Mouse (Mus musculus): Measurements from ENCODE around the gene Reln. TPM values are rescaled to one million over a fixed set of nuclear protein-coding genes. Genes with fewer than 3 reads are reported as not detected.

Reln gene
- total RNA-seq, 2 experiments from 2014 or later = 1.7 to 1.9 TPM

DNA sequence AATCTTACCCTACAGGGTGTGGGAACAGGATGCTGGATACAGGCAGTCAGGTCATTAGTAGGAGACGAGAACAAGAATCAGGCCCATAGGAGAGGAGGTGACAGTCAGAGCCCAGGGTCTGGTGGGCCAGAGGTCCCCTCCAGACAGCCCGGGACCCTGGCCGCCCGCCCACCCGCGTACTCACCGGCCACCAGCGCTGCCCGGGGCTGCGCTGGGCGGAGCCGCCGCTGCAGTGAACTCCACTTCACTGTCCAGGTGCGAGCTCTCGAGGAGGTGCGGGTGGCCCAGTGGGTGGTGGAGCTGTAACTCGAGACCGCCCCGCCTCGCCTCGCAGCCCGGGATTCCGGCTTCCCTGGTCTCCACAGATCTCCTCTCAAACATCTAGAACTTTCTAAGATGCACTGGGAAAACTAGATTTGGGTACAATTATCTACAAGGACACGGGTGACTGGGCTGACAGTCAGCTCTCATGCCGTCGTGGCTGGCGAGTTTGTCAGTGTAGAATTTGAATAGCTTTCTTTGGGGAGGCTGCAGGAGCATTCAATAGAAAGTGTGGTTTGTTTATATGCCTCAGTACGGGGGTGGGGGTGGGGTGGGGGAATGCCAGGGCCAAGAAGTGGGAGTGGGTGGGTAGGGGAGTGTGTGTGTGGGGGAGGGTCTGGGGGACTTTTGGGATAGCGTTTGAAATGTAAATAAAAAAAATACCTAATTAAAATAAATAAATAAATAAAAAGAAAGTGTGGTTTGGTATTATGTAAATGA is 479.0 kb downstream of the Reln start, which contains the start of gene Slc26a5:
Slc26a5 (minus strand) TSS at position 259 of the 762 bp plus-strand sequence.
- no peak for DNase-seq (ENCODE audit: low spot score in 2 of 2)

- DNase-seq (ENCODE audit: low spot score in 2 of 2) = no peak
Measured at GRCm38 (mm10) chr5:21858653-21859052, 485.8 kb downstream of the Reln start.

DNA sequence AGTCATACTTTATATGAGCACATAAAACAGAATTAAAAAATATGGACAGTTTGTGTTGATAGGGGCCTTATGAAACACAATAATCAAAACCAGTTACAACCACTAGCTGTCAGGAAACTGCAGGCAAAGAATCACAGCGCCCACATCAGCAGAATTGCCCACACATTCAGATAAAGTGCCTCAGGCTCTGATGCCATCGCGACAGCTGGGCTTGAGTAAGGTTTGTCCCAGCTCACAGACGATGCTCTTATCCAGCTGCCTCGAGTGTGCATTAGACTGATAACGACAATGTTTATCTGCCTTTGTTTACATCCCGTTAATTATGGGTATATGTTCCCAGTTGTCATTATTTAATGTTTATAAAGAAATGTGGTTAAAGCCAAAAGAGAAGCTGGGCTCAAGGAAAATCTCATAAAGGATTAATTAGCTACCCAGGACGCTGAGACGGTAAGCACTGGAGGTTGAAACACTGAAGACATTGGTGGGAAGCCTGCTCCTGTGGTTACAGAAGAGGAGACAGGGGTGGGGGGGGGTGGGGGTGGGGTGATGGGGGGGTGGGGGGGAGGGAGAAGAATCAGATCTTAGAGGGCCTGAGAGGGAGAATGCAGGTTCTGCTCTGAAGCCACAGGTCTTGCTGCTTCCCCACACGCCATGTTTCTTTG is 492.7 kb downstream of the Reln start:
- no peak for DNase-seq (ENCODE audit: low spot score in 2 of 2)

DNA sequence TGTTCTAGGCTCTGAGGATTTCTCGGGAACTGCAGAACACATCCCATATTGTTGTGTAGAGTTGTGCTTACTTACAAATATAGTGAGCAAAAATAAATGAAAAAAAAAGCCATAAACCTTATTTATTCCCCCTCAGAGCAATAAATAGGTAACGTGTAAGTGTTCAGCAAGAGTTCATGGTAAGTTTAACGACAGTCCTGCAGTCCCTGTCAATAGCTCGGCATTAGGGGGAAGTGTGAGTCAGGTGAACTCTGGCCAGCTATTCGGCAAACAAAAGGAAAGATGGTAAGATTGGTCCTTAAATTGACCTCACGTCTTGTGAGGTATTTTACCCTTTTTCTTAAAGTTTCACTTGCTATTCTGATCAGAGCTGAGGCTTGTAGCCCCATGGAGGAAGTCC is 497.1 kb downstream of the Reln start:
- DNase-seq (ENCODE audit: low spot score in 2 of 2) = no peak

DNA sequence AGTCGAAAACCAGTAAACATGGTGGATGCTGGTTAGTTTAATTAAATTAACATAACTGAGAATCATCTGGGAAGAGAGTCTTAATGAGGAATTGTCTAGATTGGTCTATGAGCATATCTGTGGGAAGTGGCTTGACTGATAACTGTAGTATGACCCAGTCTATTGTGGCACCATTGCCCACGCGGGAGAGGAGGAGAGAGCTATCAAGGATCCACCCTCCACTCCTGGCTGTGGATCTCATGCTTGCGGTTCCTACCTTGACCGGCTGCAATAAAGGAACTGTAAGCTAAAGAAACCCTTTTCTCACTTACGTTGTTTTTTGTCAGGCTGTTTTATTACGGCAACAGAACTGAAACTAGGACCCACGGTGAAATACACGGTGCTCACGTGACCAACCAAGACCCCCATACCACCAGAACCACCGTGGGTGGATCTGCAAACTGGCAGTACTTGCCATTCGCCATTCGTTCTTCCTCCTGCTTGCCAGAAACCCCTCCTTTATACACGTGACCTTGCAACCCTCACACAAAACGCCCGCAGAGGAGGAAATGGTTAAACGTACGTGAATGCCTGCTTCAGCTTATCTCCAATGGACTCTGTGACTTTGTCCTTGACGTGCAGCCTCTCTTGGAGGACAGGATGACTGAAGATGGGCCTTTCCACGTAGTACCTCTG is 497.7 kb downstream of the Reln start:
- DNase-seq (ENCODE audit: low spot score in 2 of 2) = no peak

DNA sequence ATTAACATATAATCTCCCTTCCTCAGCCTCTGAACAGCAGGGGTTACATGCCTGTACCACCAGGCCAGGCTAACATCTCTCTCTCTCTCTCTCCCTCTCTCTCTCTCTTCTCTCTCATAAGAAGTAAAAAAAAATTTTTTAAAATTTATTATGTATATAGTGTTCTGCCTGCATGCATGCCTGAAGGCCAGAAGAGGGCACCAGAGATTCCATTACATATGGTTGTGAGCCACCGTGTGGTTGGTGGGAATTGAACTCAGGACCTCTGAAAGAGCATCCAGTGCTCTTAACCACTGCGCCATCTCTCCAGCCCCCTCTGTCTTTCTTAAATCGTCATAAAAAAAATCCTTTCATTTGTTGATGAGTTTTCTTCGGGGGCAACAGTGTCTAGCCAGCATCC is 499.8 kb downstream of the Reln start:
- no peak for DNase-seq (ENCODE audit: low spot score in 2 of 2)

Other genes with a start within 250 kb of the Reln start
- gene Orc5, start 205.7 kb upstream of the Reln start, total RNA-seq (2021) = 10 to 100 TPM; 13.7 to 15.4 TPM